Mouse (Mus musculus) hematopoietic stem cell, adult 5-6 weeks (primary cell): ENCODE measurements around the gene Plcl2. TPM values are rescaled to one million over a fixed set of nuclear protein-coding genes. Genes with fewer than 3 reads are reported as not detected.

Experiments
- ATAC-seq, 2 experiments: fragments of 125-278 bp in 1 of 2; replicated peaks in 1 of 2; 2 replicates each; pipeline ENCODE4 v1.8.0; 2016 to 2017; ENCODE audit warnings: inconsistent platforms in 2 of 2, mild to moderate bottlenecking in 2 of 2, moderate number of reproducible peaks in 2 of 2, low read depth in 1 of 2, moderate TSS enrichment in 1 of 2; ENCODE audit not compliant: low FRiP score in 2 of 2, poor library complexity in 2 of 2, severe bottlenecking in 2 of 2, insufficient read depth in 1 of 2, low TSS enrichment in 1 of 2
- total RNA-seq: library from RNA; stranded (forward); fragments of 172-1452, 232-1000 nt; gene quantifications from 2 replicates; pipeline ENCODE4 v1.2.3, GENCODE M21; 2017

Plcl2 gene
- total RNA-seq, 1 experiment from 2014 or later: 43.5 TPM

GRCm38 (mm10) chr17:50675231-50675630 is 166.0 kb downstream of the Plcl2 start:
- no peak for ATAC-seq

DNA sequence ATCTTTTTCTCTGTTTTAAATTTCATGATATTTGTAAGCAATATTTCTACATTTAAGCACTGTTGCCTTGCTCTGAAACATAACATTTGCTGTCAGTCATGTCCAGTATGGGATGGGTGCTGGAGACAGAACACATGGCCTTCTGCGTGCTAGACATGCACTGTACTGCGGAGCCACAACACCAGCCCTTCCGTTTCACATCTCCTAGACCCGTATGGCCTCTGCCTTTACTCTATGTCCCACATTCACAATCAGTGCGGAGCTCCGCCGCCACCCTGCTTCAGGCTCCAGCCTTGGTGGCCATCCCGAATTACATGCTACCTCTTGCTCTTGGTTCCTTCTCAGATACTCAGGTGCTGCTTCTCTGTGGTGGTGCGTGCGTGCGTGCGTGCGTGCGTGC is 168.1 kb downstream of the Plcl2 start:
- no peak for ATAC-seq

- ATAC-seq: peak; percentile 78 to 91
These were observed 168.9 kb downstream of the Plcl2 start for GRCm38 (mm10) chr17:50677978-50678712.

DNA sequence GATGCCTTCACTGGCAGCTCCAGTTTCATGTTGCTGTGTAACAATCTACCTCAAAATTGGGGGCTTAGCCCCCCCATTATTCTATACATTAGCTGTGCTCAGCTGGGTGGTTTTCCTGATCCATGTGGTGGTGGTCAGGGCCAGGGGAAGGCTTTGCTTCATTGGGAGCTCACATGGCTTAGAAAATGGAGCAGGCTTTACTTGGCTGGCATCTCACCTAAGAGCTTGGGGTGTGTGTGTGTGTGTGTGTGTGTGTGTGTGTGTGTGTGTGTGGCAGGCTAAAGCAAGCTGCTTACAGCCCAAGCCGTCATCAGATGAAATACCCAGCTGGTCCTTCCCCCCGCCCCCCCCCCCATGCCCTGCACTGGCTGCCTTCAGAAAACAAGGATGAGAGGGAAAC is 169.5 kb downstream of the Plcl2 start:
- ATAC-seq: no peak

DNA sequence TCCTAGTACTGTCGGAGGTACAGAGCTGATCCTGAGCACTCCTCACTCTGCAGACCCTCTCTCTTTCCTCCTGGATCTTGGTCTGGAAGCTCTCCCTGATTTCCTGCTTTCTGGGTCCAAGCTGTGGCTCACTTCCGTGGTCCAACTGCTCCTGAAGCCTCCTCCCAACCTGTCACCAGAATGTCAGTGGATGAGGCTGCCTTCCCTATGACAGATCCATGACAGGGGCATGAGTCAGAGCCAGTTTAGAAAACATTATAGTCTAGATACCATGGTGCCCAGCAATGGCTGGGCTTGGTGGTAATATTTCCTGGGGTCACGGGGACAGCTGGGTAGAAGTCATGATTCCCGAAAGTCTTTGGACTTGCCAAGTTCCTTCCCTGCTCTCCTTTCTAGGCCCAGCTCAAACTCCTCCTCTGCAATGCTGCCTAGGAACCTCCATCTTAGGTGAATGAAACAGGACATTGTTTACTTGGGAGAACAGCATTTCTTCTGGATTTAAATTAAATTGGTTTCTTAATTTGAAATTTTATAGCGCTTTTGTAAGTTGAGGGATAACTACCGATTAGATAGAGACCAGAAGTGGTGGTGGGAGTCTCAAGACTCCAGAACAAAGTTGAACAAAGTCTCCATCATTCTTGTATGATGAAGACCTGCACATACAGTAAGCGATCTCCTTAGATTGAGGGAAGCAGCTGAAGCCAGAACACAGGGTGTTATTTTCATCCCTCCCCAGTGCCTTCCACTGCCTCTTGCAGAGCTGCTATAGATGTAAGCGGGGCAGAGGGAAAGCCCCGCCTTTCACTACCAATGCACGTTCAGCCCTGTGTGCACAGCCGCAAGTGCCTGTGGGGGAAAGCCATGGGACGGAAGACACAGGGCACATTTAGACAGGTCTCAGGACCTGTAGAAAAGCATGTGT is 170.7 kb downstream of the Plcl2 start:
- no peak for ATAC-seq

DNA sequence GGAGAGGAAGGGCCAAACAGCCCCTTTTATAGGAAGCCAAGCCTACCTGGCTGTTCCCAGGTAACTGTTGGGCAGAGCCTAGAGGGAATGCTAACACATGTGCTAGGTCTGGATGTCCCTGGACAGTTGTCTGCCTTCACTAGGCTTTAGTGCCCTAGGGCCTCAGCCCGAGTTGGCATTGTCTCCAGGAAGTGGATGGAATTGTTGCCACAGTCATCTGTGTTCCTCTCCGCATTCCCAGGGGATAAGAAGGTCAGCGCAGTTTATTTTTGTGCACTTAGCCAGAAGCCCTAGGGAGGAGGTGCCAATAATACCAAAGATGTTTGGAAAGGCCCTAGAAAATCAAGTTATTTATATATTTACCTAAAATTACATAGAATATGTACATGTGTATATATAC is 173.5 kb downstream of the Plcl2 start:
- no peak for ATAC-seq

- no peak for ATAC-seq
These were observed 175.9 kb downstream of the Plcl2 start for GRCm38 (mm10) chr17:50684960-50685645.

- no peak for ATAC-seq
These were observed 178.5 kb downstream of the Plcl2 start for GRCm38 (mm10) chr17:50687670-50688069.

GRCm38 (mm10) chr17:50688135-50688534 is 178.9 kb downstream of the Plcl2 start:
- no peak for ATAC-seq

GRCm38 (mm10) chr17:50698410-50698809 is 189.2 kb downstream of the Plcl2 start:
- peak in 1 of 2 experiments; percentile 53; a peak in 1 of 4 replicates for ATAC-seq

- ATAC-seq: no peak
These were observed 201.5 kb downstream of the Plcl2 start for GRCm38 (mm10) chr17:50710497-50711222.

DNA sequence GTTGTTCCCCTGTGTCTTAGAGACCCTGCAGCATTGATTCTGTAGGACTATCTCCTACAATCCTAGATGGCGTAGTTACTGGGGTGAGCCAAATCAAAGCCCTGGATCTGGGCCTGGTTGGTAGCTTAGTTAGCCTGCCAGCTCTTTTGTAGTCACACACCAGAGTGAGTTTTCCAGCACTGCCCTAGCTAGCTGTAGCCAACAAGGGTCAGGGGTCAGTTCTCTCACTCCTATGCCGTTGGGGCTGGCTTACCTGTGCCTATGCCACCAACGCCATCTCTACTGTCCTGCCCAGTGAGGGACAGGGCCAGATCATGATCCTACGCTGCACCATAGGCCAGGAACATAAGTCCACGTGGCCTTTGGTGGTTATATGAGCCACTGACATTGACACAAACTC is 208.4 kb downstream of the Plcl2 start:
- no peak for ATAC-seq

DNA sequence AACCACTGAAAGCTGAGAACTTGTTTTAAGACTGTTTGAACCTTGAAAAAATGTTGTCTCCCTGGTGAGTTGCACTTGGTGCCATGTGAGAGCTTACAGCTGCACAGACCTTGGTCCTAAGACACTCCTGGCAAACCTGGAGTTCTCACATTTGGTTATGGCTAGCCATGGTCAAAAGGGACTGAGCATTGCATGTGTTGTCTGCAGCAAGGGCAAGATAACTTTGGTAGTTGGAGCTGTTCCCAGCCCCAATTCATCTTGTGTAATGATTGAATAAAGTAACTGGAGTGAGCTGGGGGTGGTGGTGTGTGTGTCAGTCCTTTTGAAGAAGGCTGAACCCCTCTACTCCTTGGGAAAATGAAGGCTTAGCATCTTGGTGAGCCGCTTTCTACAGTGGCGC is 215.2 kb downstream of the Plcl2 start:
- no peak for ATAC-seq

GRCm38 (mm10) chr17:50726265-50726664 is 217.1 kb downstream of the Plcl2 start:
- ATAC-seq: no peak

DNA sequence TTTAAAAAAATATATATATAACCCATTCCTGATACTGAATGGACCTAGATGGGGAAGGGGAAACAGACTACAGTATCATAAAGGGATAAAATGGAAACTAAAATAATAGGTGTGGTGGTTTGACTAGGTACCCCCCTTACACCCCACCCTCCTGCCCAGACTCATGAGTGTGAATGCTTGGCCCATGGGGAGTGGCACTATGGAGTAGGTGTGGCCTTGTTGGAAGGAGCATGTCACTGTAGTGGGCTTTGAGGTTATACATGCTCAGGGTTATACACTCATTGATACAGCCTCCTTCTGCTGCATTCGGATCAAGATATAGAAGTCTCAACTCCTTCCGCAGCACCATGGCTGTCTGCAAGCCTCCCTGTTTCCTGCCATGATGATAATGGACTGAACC is 219.8 kb downstream of the Plcl2 start:
- ATAC-seq: no peak

DNA sequence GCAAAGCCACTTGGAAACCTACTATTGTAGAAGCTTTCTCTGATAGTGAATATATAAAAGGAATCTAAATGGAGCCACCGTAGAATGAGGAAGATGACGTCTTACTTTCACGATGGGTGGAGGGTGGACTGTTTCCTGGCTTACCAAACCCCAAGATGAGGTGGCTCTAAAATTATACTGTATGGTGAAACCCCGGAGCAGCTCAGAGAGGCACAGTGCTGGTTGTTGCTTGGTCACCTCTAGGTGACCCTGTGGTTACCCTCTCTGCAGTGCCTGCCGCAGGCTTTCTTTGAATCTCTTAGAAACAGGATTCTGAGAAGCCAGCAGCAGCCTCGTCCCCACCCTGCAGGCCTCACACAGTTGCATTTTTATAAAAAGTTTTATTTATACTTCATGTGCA is 220.4 kb downstream of the Plcl2 start:
- peak; percentile 87 to 96 for ATAC-seq

- ATAC-seq: no peak
These were observed 221.7 kb downstream of the Plcl2 start for GRCm38 (mm10) chr17:50730896-50731295.
